Mouse (Mus musculus) neural tube, embryonic 14.5 days (tissue): ENCODE data around the gene Dennd4b. TPM values are rescaled to one million over a fixed set of nuclear protein-coding genes. Genes with fewer than 3 reads are reported as not detected.

Experiments
- ATAC-seq: fragments of 200-750 bp; cut with Nextera tagmentation; 2 replicates; pipeline ENCODE4 v1.8.0; 2017; ENCODE audit warnings: low read depth, mild to moderate bottlenecking, moderate TSS enrichment, moderate library complexity
- H3K27ac ChIP-seq: fragments of 300-500 bp; sonication (generic); 2 replicates; pipeline ENCODE4 v1.5.1; 2014; ENCODE audit warnings: low read depth, mild to moderate bottlenecking, control low read depth, low read length, moderate library complexity, mixed read lengths
- H3K27me3 ChIP-seq: fragments of 300-500 bp; sonication (generic); 2 replicates; pipeline ENCODE4 v1.6.1; 2014; ENCODE audit warnings: low read length; ENCODE audit not compliant: control insufficient read depth, insufficient read depth
- H3K36me3 ChIP-seq: fragments of 300-500 bp; sonication (generic); 2 replicates; pipeline ENCODE4 v1.6.1; 2014; ENCODE audit warnings: low read length, mixed read lengths; ENCODE audit not compliant: control insufficient read depth, insufficient read depth
- H3K4me1 ChIP-seq: fragments of 300-500 bp; sonication (generic); 2 replicates; pipeline ENCODE4 v1.6.1; 2014; ENCODE audit warnings: low read length; ENCODE audit not compliant: control insufficient read depth, insufficient read depth
- H3K4me2 ChIP-seq: fragments of 300-500 bp; sonication (generic); 2 replicates; pipeline ENCODE4 v1.6.1; 2014; ENCODE audit warnings: mild to moderate bottlenecking, low read depth, low read length, control low read depth
- H3K4me3 ChIP-seq: fragments of 300-500 bp; sonication (generic); 2 replicates; pipeline ENCODE4 v1.5.1; 2014; ENCODE audit warnings: low read depth, low read length, control low read depth, mixed read lengths
- H3K9ac ChIP-seq: fragments of 300-500 bp; sonication (generic); replicated peaks from 2 replicates; pipeline ENCODE4 v1.6.1; 2014; ENCODE audit warnings: low read depth, mild to moderate bottlenecking, control low read depth, low read length, mixed read lengths
- H3K9me3 ChIP-seq: fragments of 300-500 bp; sonication (generic); 2 replicates; pipeline ENCODE4 v1.6.1; 2016; ENCODE audit warnings: low read length; ENCODE audit not compliant: control insufficient read depth
- WGBS: fragments of 180-500 bp; shearing (Covaris S2); extraction: QIAGEN DNeasy Blood & Tissue Kit; methylation state at CpG from one replicate; pipeline ENCODE4 v1.1.7; 2014; 5-methylcytosine and 5-hydroxymethylcytosine counted together
- polyA plus RNA-seq: library from polyadenylated mRNA; unstranded; fragments of >200 nt; fragmentation: Nextera tagmentation; extraction: Ambion mirVana; gene quantifications from 2 replicates; pipeline ENCODE4 v1.2.1, GENCODE M21; 2014

The Dennd4b gene
- polyA plus RNA-seq, 1 experiment from 2014 or later: 8.5 TPM

GRCm38 (mm10) chr3:90231075-90231474 is 33.9 kb upstream of the Dennd4b start:
- H3K9me3 ChIP-seq: no peaks in the 10 kb centered on the region
- 20% methylated on average over 8 of the region's 8 CpGs for WGBS
- ATAC-seq: no peak

GRCm38 (mm10) chr3:90231507-90232333 is 33.3 kb upstream of the Dennd4b start, which contains the start of gene Jtb:
Gene Jtb (plus strand): TSS chr3:90231597.
- no peaks in the 10 kb centered on the region for H3K27me3 ChIP-seq
- peak; percentile 98 for ATAC-seq
- peak within 1 kb of the TSS; percentile 77 for H3K4me3 ChIP-seq
- under 1% methylated on average over 61 of the region's 61 CpGs for WGBS
- no peaks in the 10 kb centered on the region; the same call in 1 of the 2 replicates for H3K4me1 ChIP-seq
- no peaks in the 10 kb centered on the region for H3K9me3 ChIP-seq
- H3K36me3 ChIP-seq: no peaks in the 10 kb centered on the region; the same call in 1 of the 2 replicates
- H3K27ac ChIP-seq: peak within 1 kb of the TSS; percentile 83
- peak within 1 kb of the TSS; percentile 81 for H3K9ac ChIP-seq
- peak within 1 kb of the TSS; percentile 87 for H3K4me2 ChIP-seq

More at GRCm38 (mm10) chr3:90231075-90231474, 33.9 kb upstream of the Dennd4b start:
- H3K27ac ChIP-seq: no peak overlapping the region
- no peaks in the 10 kb centered on the region for H3K27me3 ChIP-seq
- no peaks in the 10 kb centered on the region; the same call in 1 of the 2 replicates for H3K36me3 ChIP-seq
- H3K4me2 ChIP-seq: peak overlapping the region; percentile 87
- no peaks in the 10 kb centered on the region; the same call in 1 of the 2 replicates for H3K4me1 ChIP-seq
- 0 out of 2 replicates have a peak overlapping the region, but pooled peaks have one; percentile 81 for H3K9ac ChIP-seq
- peak overlapping the region; percentile 77 for H3K4me3 ChIP-seq

GRCm38 (mm10) chr3:90241251-90241650 is 23.7 kb upstream of the Dennd4b start:
- H3K27me3 ChIP-seq: no peaks in the 10 kb centered on the region
- H3K27ac ChIP-seq: no peak overlapping the region
- H3K4me3 ChIP-seq: no peak overlapping the region
- 94% methylated on average over 2 of the region's 2 CpGs for WGBS
- no peak overlapping the region for H3K9ac ChIP-seq
- no peak for ATAC-seq
- peaks cover 8% of the 10 kb centered on the region; the same call in 1 of the 2 replicates for H3K4me1 ChIP-seq
- no peaks in the 10 kb centered on the region for H3K36me3 ChIP-seq
- no peaks in the 10 kb centered on the region for H3K9me3 ChIP-seq
- no peak overlapping the region for H3K4me2 ChIP-seq

- 0 out of 2 replicates have a peak, but pooled peaks have one; percentile 7 for ATAC-seq
- Histone ChIP-seq H3K4me2 (no peak overlapping the region), H3K4me3 (no peak overlapping the region), H3K4me1 (peaks cover 8% of the 10 kb centered on the region; the same call in 1 of the 2 replicates), H3K9ac (no peak overlapping the region), H3K27me3 (no peaks in the 10 kb centered on the region), H3K27ac (no peak overlapping the region), H3K9me3 (no peaks in the 10 kb centered on the region), H3K36me3 (no peaks in the 10 kb centered on the region)
- 85% methylated on average over 10 of the region's 10 CpGs for WGBS
Observed at GRCm38 (mm10) chr3:90241669-90242358, 23.2 kb upstream of the Dennd4b start.

GRCm38 (mm10) chr3:90242984-90243775 is 21.8 kb upstream of the Dennd4b start, which contains the start of gene Creb3l4:
Gene Creb3l4 (minus strand): TSS chr3:90243512.
- peak within 1 kb of the TSS; percentile 66 for H3K4me2 ChIP-seq
- WGBS: 3% methylated on average over 19 of the region's 19 CpGs
- peak; percentile 45; the same call in 1 of the 2 replicates for ATAC-seq
- peak within 1 kb of the TSS; percentile 29 for H3K4me3 ChIP-seq
- H3K9ac ChIP-seq: peak within 1 kb of the TSS; percentile 8; the same call in 1 of the 2 replicates
- no peaks in the 10 kb centered on the region for H3K27me3 ChIP-seq
- H3K36me3 ChIP-seq: no peaks in the 10 kb centered on the region
- H3K27ac ChIP-seq: no peak within 1 kb of the TSS
- H3K9me3 ChIP-seq: no peaks in the 10 kb centered on the region
- peaks cover 8% of the 10 kb centered on the region; the same call in 1 of the 2 replicates for H3K4me1 ChIP-seq

GRCm38 (mm10) chr3:90245406-90245805 is 19.6 kb upstream of the Dennd4b start:
- no peak overlapping the region for H3K4me2 ChIP-seq
- no peaks in the 10 kb centered on the region for H3K9me3 ChIP-seq
- no peaks in the 10 kb centered on the region; the same call in 1 of the 2 replicates for H3K36me3 ChIP-seq
- H3K4me3 ChIP-seq: no peak overlapping the region
- peaks cover 13% of the 10 kb centered on the region for H3K4me1 ChIP-seq
- H3K27me3 ChIP-seq: no peaks in the 10 kb centered on the region
- no peak overlapping the region for H3K27ac ChIP-seq
- ATAC-seq: no peak
- no peak overlapping the region for H3K9ac ChIP-seq
- 83% methylated on average over 2 of the region's 2 CpGs for WGBS

GRCm38 (mm10) chr3:90247630-90247959 is 17.4 kb upstream of the Dennd4b start:
- peaks cover 4% of the 10 kb centered on the region; the same call in 1 of the 2 replicates for H3K36me3 ChIP-seq
- ATAC-seq: peak; percentile 10
- 2% methylated on average over 3 of the region's 3 CpGs for whole genome bisulfite sequencing
- no peaks in the 10 kb centered on the region for H3K27me3 ChIP-seq
- no peaks in the 10 kb centered on the region for H3K9me3 ChIP-seq
- peak overlapping the region; percentile 60 for H3K27ac ChIP-seq
- peaks cover 13% of the 10 kb centered on the region for H3K4me1 ChIP-seq
- H3K4me2 ChIP-seq: peak overlapping the region; percentile 95
- peak overlapping the region; percentile 78; the same call in 1 of the 2 replicates for H3K9ac ChIP-seq
- H3K4me3 ChIP-seq: peak overlapping the region; percentile 69

- H3K9me3 ChIP-seq: no peaks in the 10 kb centered on the region
- no peaks in the 10 kb centered on the region for H3K27me3 ChIP-seq
- peak within 1 kb of the TSS; percentile 60 for H3K27ac ChIP-seq
- H3K4me3 ChIP-seq: peak within 1 kb of the TSS; percentile 69
- ATAC-seq: peak; percentile 95
- H3K9ac ChIP-seq: peak within 1 kb of the TSS; percentile 78
- H3K36me3 ChIP-seq: peaks cover 4% of the 10 kb centered on the region; the same call in 1 of the 2 replicates
- under 1% methylated on average over 44 of the region's 44 CpGs for WGBS
- H3K4me2 ChIP-seq: peak within 1 kb of the TSS; percentile 95
- peaks cover 7% of the 10 kb centered on the region for H3K4me1 ChIP-seq
Observed at GRCm38 (mm10) chr3:90247960-90248745, 16.8 kb upstream of the Dennd4b start, which contains the start of gene Slc39a1. Gene Slc39a1 (plus strand): TSS chr3:90248172.
